Mouse (Mus musculus): ENCODE data around the gene Trak1. TPM values are rescaled to one million over a fixed set of nuclear protein-coding genes. Genes with fewer than 3 reads are reported as not detected.

Trak1 gene
- 58.3 and 58.4 TPM in 2 replicates for polyA plus RNA-seq (2015; fragmentation: Nextera tagmentation; extraction: Ambion mirVana)

DNA sequence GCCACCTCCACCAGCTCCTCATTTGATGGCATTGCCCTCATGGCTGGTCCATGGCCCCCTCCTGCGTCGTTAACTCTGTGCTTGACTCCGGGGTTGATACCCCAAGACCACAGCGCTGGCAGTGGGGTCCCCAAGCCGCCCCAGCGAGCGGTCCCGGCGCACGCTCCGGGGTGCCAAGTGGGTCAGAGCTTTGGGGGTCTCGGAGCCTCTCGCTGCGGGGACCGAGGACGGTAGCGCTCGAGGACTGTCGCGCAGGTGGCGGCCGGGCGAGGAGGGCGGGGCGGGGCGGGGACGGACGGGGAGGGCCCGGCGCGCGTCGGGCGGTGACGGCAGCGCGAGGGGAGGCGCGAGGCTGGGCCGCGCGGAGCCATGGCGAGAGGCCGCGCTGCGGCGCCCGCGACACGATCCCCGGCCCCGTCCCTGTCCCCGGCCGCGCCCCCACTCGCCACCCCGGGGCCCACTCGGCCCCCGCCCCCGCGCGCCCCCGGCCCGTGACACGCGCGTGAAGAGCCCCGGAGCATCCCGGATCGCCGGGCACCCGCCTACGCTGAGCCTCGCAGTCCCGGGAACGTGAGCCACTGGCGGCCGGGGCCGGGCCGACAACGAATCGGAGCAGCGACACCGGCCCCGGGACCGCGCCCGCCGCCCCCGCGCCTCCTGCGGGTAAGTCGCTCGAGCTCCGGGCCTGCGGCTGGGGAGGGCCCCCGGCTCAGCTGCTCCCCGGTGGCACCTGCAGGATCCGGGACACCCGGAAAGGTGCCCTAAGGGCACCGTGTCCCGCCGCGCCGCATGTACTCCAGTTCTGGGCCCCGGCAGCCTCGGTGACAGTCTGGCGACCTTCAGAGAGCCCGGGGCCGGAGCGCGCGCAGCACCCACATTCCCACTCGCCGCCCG is at the start of gene Trak1:
Gene Trak1, plus strand, starts transcription at position 332 of the 894 bp plus-strand sequence.
- ATAC-seq (ENCODE audit: low FRiP score, low read depth): peak; percentile 88
- whole genome bisulfite sequencing: under 1% methylated on average over 72 of the region's 116 CpGs
- no peaks in the 10 kb centered on the region for H3K27me3 ChIP-seq

GRCm38 (mm10) chr9:121247956-121248775 is 49.1 kb upstream of the Trak1 start:
- H3K27ac ChIP-seq (replicated peaks): no peak overlapping the region
- peak; percentile 61; the same call in 1 of the 2 replicates for ATAC-seq (ENCODE audit: low FRiP score, low read depth)
- H3K36me3 ChIP-seq: no peaks in the 10 kb centered on the region
- H3K9ac ChIP-seq: no peak overlapping the region
- H3K4me3 ChIP-seq: no peak overlapping the region
- 62% methylated on average over 12 of the region's 12 CpGs for WGBS
- H3K27me3 ChIP-seq: no peaks in the 10 kb centered on the region
- H3K9me3 ChIP-seq: no peaks in the 10 kb centered on the region
- H3K4me1 ChIP-seq (replicated peaks): no peaks in the 10 kb centered on the region
- H3K4me2 ChIP-seq: no peak overlapping the region

More for the DNA sequence above, at the start of gene Trak1:
- Histone ChIP-seq H3K4me3 (peak within 1 kb of the TSS; percentile 93), H3K9me3 (no peaks in the 10 kb centered on the region), H3K27ac (replicated peaks) (peak within 1 kb of the TSS; percentile 76), H3K9ac (peak within 1 kb of the TSS; percentile 91), H3K4me2 (peak within 1 kb of the TSS; percentile 97), H3K36me3 (no peaks in the 10 kb centered on the region), H3K4me1 (replicated peaks) (peaks cover 42% of the 10 kb centered on the region)

- no peaks in the 10 kb centered on the region for H3K27me3 ChIP-seq
- no peak overlapping the region for H3K9ac ChIP-seq
- H3K36me3 ChIP-seq: no peaks in the 10 kb centered on the region
- no peak overlapping the region for H3K27ac ChIP-seq (replicated peaks)
- no peaks in the 10 kb centered on the region for H3K9me3 ChIP-seq
- H3K4me3 ChIP-seq: no peak overlapping the region
- no peak for ATAC-seq (ENCODE audit: low FRiP score, low read depth)
- WGBS: 63% methylated on average over 14 of the region's 14 CpGs
- no peak overlapping the region for H3K4me2 ChIP-seq
- H3K4me1 ChIP-seq (replicated peaks): no peaks in the 10 kb centered on the region
Observed at GRCm38 (mm10) chr9:121249805-121250204, 47.5 kb upstream of the Trak1 start.

GRCm38 (mm10) chr9:121250854-121251253 is 46.4 kb upstream of the Trak1 start:
- no peak overlapping the region for H3K4me2 ChIP-seq
- WGBS: 91% methylated on average over 11 of the region's 11 CpGs
- no peak overlapping the region for H3K4me3 ChIP-seq
- no peaks in the 10 kb centered on the region for H3K9me3 ChIP-seq
- H3K27ac ChIP-seq (replicated peaks): no peak overlapping the region
- no peaks in the 10 kb centered on the region for H3K36me3 ChIP-seq
- no peak for ATAC-seq (ENCODE audit: low FRiP score, low read depth)
- no peaks in the 10 kb centered on the region for H3K4me1 ChIP-seq (replicated peaks)
- no peaks in the 10 kb centered on the region for H3K27me3 ChIP-seq
- H3K9ac ChIP-seq: no peak overlapping the region

DNA sequence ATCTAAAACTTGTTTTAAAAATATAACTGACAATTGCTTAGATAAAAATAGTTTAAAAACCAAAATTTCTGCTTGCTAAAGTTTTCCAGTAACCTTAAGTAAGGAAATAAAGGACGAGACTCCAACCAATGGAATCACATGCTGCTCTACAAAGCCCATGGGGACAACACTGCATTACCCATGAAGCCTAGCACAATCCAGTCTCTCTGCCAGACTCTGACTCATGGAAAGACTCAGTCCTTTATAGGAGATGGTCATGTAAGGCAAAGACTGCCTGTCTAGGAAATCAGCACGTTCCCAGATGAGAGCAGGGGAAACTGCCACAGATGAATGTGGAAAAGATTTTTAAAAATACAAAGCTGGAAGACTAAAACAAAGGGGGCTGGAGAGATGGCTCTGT is 43.3 kb upstream of the Trak1 start:
- no peaks in the 10 kb centered on the region for H3K36me3 ChIP-seq
- no peak overlapping the region for H3K27ac ChIP-seq (replicated peaks)
- H3K4me1 ChIP-seq (replicated peaks): no peaks in the 10 kb centered on the region
- H3K9me3 ChIP-seq: no peaks in the 10 kb centered on the region
- H3K27me3 ChIP-seq: no peaks in the 10 kb centered on the region
- no peak overlapping the region for H3K9ac ChIP-seq
- 86% methylated on average over 2 of the region's 2 CpGs for WGBS
- H3K4me2 ChIP-seq: no peak overlapping the region
- ATAC-seq (ENCODE audit: low FRiP score, low read depth): no peak
- no peak overlapping the region for H3K4me3 ChIP-seq

DNA sequence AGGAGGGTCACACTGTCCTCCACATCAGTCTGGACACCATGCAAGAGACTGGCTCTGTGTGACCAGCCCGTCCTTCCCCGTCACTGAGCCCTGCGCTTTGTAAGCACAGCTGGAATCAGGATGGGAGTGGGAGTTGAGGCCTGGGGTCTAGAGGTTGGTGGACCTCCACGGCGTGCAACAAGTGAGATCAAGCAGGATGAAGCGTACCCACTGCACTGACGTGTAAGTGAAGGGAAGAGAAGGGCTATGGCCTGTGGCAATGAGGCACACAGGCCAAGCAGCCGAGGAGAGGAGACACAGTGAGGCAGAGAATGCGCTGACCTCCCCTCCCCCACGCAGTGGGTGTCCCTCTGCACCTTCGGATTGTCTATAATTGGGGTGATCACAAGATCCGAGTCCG is 42.5 kb upstream of the Trak1 start:
- H3K36me3 ChIP-seq: no peaks in the 10 kb centered on the region
- H3K4me1 ChIP-seq (replicated peaks): no peaks in the 10 kb centered on the region
- H3K9me3 ChIP-seq: no peaks in the 10 kb centered on the region
- H3K27me3 ChIP-seq: no peaks in the 10 kb centered on the region
- H3K9ac ChIP-seq: no peak overlapping the region
- WGBS: 93% methylated on average over 13 of the region's 13 CpGs
- no peak for ATAC-seq (ENCODE audit: low FRiP score, low read depth)
- H3K4me2 ChIP-seq: no peak overlapping the region
- no peak overlapping the region for H3K27ac ChIP-seq (replicated peaks)
- H3K4me3 ChIP-seq: no peak overlapping the region

- Histone ChIP-seq H3K4me2 (no peak overlapping the region), H3K36me3 (no peaks in the 10 kb centered on the region), H3K9ac (no peak overlapping the region), H3K27me3 (no peaks in the 10 kb centered on the region), H3K4me1 (replicated peaks) (no peaks in the 10 kb centered on the region), H3K9me3 (no peaks in the 10 kb centered on the region), H3K27ac (replicated peaks) (no peak overlapping the region), H3K4me3 (no peak overlapping the region)
- ATAC-seq (ENCODE audit: low FRiP score, low read depth): no peak
- 81% methylated on average over 9 of the region's 9 CpGs for WGBS
Observed at GRCm38 (mm10) chr9:121257106-121257505, 40.2 kb upstream of the Trak1 start.

- H3K4me3 ChIP-seq: no peak overlapping the region
- WGBS: 77% methylated on average over 10 of the region's 10 CpGs
- no peak overlapping the region for H3K4me2 ChIP-seq
- no peaks in the 10 kb centered on the region for H3K4me1 ChIP-seq (replicated peaks)
- no peak overlapping the region for H3K9ac ChIP-seq
- ATAC-seq (ENCODE audit: low FRiP score, low read depth): no peak
- no peak overlapping the region for H3K27ac ChIP-seq (replicated peaks)
- H3K36me3 ChIP-seq: no peaks in the 10 kb centered on the region
- no peaks in the 10 kb centered on the region for H3K27me3 ChIP-seq
- no peaks in the 10 kb centered on the region for H3K9me3 ChIP-seq
Observed at GRCm38 (mm10) chr9:121265307-121265706, 32.0 kb upstream of the Trak1 start.

DNA sequence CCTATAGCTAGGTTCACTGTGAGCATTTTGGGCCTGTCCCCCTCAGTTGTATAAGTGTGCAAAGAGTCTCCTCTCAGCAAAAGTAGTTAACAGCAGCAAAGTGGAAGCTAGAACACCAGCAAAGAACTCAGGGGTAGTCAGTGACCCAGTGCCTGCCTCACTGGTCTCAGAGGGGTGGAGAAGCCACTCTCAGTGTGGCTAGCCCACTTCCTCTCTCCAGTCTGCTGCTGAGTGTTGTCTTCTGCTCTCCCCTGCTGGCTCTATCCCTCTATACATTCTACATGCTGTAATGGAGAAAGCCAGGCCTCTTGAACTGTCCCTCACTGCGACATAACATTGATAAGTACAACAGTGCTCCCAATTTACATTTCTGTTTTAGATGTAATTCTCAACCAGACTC is 26.2 kb upstream of the Trak1 start:
- H3K9ac ChIP-seq: no peak overlapping the region
- H3K27me3 ChIP-seq: no peaks in the 10 kb centered on the region
- H3K4me2 ChIP-seq: no peak overlapping the region
- H3K4me1 ChIP-seq (replicated peaks): peaks cover under 1% of the 10 kb centered on the region; the same call in 1 of the 2 replicates
- ATAC-seq (ENCODE audit: low FRiP score, low read depth): no peak
- no peak overlapping the region for H3K4me3 ChIP-seq
- H3K36me3 ChIP-seq: no peaks in the 10 kb centered on the region
- WGBS: 88% methylated on average over 1 of the region's 1 CpGs
- H3K9me3 ChIP-seq: no peaks in the 10 kb centered on the region
- no peak overlapping the region for H3K27ac ChIP-seq (replicated peaks)

DNA sequence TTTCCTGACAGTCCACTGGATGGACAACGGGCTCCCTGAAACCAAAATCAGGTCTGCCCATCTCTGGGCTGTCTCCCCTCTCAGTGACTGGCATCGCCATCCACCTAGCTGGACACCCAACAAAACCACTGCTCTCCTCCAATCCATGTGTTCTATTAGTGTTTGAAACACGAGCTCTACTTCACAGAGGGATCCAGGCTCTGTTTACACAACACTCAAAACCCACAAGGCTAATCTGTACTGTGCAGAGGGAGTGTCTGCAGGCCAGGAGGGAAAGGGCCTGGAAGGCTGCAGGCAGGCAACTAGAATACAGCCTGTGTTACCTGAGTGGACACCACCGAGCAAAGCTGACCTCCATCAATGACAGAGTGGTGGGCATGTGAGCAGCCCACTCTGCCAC is 25.7 kb upstream of the Trak1 start:
- H3K4me3 ChIP-seq: no peak overlapping the region
- 73% methylated on average over 4 of the region's 4 CpGs for WGBS
- no peak for ATAC-seq (ENCODE audit: low FRiP score, low read depth)
- H3K27me3 ChIP-seq: no peaks in the 10 kb centered on the region
- H3K27ac ChIP-seq (replicated peaks): no peak overlapping the region
- H3K36me3 ChIP-seq: no peaks in the 10 kb centered on the region
- H3K9ac ChIP-seq: no peak overlapping the region
- H3K4me2 ChIP-seq: no peak overlapping the region
- H3K9me3 ChIP-seq: no peaks in the 10 kb centered on the region
- peaks cover 4% of the 10 kb centered on the region for H3K4me1 ChIP-seq (replicated peaks)

- H3K9ac ChIP-seq: peak overlapping the region; percentile 44
- H3K4me2 ChIP-seq: peak overlapping the region; percentile 82
- H3K4me1 ChIP-seq (replicated peaks): peaks cover 13% of the 10 kb centered on the region
- 17% methylated on average over 15 of the region's 15 CpGs for WGBS
- H3K27ac ChIP-seq (replicated peaks): peak overlapping the region; percentile 90
- no peak for ATAC-seq (ENCODE audit: low FRiP score, low read depth)
- H3K4me3 ChIP-seq: peak overlapping the region; percentile 73
- no peaks in the 10 kb centered on the region for H3K36me3 ChIP-seq
- no peaks in the 10 kb centered on the region for H3K9me3 ChIP-seq
- no peaks in the 10 kb centered on the region for H3K27me3 ChIP-seq
Observed at GRCm38 (mm10) chr9:121276745-121277117, 20.6 kb upstream of the Trak1 start.
